Mouse (Mus musculus): ENCODE results near the gene Vmn1r117.
"Not testable (repeated sequence)": the region's sequence is repeated elsewhere in the genome, so short reads cannot be mapped to it uniquely, and the experiment has no call there.

Gene Vmn1r117

DNA sequence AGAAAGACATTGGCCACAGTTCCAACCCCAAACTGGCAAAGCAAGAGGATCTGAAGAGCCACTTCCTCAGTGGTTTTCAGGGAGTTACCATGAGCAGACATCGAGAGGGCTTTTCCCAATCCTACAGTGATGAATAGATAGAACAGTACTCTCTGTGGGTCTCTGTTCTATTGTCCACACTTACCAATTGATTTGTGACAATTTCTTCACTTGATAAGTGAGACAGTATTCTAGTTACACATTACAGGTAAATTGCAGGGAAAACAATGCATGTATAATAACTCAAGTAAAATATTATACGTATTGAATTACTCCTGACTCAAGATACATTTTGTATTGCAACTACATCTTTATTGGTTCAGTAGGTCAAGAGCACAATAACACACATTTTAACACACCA, at the start of gene Vmn1r117:
Vmn1r117 (minus strand) TSS at position 101 of the 400 bp plus-strand sequence.
- DNase-seq (ENCODE audit: low spot score in 2 of 2) = not testable (repeated sequence)

- DNase-seq (ENCODE audit: low spot score in 2 of 2) = not testable (repeated sequence)
These were observed 28.3 kb upstream of the Vmn1r117 start, which contains the start of gene Vmn1r118 for GRCm38 (mm10) chr7:20912247-20912646. Vmn1r118 (minus strand) TSS chr7:20912347.

DNA sequence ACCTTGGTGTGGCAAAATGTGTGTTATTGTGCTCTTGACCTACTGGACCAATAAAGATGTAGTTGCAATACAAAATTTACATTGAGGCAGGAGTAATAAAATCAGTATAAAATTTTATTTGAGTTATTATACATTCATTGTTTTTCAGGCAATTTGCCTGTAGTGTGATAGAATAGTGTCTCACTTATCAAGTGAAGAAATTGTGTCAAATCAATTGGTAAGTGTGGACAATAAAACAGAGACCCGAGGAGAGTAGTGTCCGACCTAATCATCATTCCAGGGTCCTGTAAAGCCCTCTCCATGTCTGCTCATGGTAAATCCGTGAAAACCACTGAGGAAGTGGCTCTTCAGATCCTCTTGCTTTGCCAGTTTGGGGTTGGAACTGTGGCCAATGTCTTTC, 12.0 kb downstream of the Vmn1r117 start, which contains the start of gene Vmn1r116:
Vmn1r116 (plus strand) TSS at position 301 of the 400 bp plus-strand sequence.
- DNase-seq (ENCODE audit: low spot score in 2 of 2) = not testable (repeated sequence)

DNA sequence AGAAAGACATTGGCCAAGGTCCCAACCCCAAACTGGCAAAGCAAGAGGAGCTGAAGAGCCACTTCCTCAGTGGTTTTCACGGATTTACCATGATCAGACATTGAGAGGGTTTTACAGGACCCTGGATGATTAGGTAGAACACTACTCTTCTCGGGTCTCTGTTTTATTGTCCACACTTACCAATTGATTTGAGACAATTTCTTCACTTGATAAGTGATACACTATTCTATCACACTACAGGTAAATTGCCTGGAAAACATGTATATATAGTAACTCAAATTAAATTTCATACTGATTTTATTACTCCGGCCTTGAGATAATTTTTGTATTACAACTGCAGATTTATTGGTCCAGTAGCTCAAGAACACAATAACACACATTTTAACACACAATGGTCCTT, 39.0 kb downstream of the Vmn1r117 start, which contains the start of gene Vmn1r115:
Vmn1r115 (minus strand) TSS at position 101 of the 400 bp plus-strand sequence.
- DNase-seq (ENCODE audit: low spot score in 2 of 2) = not testable (repeated sequence)

Data from frontal cortex, postnatal 14 days (tissue).